28 mouse cellular contexts compared by ENCODE assay signal in genomic region chr7:46974648-46975047, GRCm38 (mm10). TPM values are rescaled to one million over a fixed set of nuclear protein-coding genes. Genes with fewer than 3 reads are reported as not detected.
DNase-seq lines count a peak whose midpoint lies in the region; ATAC-seq and TF ChIP-seq lines count a peak whose summit lies in the region.
"Had no signal": no experiment of that assay in that cellular context is flagged by ENCODE, and none has a peak within 500 bp of the region (broad histone marks: within the 10 kb centered on the region; RNA-seq: fewer than 3 reads in every experiment).

No protein-coding gene starts in this region.

- no peak overlapping the region for H3K9ac ChIP-seq in liver, embryonic 12.5 days
- no peak overlapping the region for H3K9ac ChIP-seq in liver, embryonic 11.5 days (ENCODE audit: low read depth, low read length)
- no peak overlapping the region for H3K9ac ChIP-seq in liver, embryonic 14.5 days (replicated peaks)
- no peak overlapping the region for H3K9ac ChIP-seq in liver, embryonic 15.5 days
- H3K9ac ChIP-seq: embryonic facial prominence, embryonic 12.5 days; forebrain, embryonic 13.5 days; forebrain, embryonic 15.5 days; forebrain, postnatal 0 days had no signal

- no peaks in the 10 kb centered on the region for H3K36me3 ChIP-seq in liver, embryonic 12.5 days
- no peaks in the 10 kb centered on the region for H3K36me3 ChIP-seq in liver, embryonic 11.5 days (ENCODE audit: control insufficient read depth, insufficient read depth, low read length)
- H3K36me3 ChIP-seq in liver, embryonic 14.5 days (replicated peaks; ENCODE audit: control insufficient read depth, insufficient read depth, low read depth): no peaks in the 10 kb centered on the region
- H3K36me3 ChIP-seq in liver, embryonic 15.5 days (replicated peaks): no peaks in the 10 kb centered on the region
- H3K36me3 ChIP-seq: embryonic facial prominence, embryonic 10.5 days; embryonic facial prominence, embryonic 12.5 days; forebrain, embryonic 15.5 days had no signal

- ATAC-seq in liver, embryonic 12.5 days: peak; percentile 54; the same call in 1 of the 2 replicates
- no peak for ATAC-seq in liver, embryonic 11.5 days (replicated peaks; ENCODE audit: low FRiP score)
- no peak for ATAC-seq in liver, embryonic 14.5 days (ENCODE audit: insufficient read depth)
- peak; percentile 49; the same call in 1 of the 2 replicates for ATAC-seq in liver, embryonic 15.5 days (ENCODE audit: insufficient read depth)
- ATAC-seq in megakaryocyte progenitor cell, adult 5-6 weeks (replicated peaks; ENCODE audit: poor library complexity): 0 out of 2 replicates have a peak, but pooled peaks have one; percentile 17
- ATAC-seq: forebrain, embryonic 13.5 days; forebrain, embryonic 15.5 days; forebrain, postnatal 0 days had no signal

- H3K27ac ChIP-seq in liver, embryonic 12.5 days: no peak overlapping the region
- H3K27ac ChIP-seq in liver, embryonic 11.5 days (ENCODE audit: low read depth, low read length): no peak overlapping the region
- no peak overlapping the region for H3K27ac ChIP-seq in liver, embryonic 14.5 days
- H3K27ac ChIP-seq in liver, embryonic 15.5 days (replicated peaks): no peak overlapping the region
- H3K27ac ChIP-seq: embryonic facial prominence, embryonic 10.5 days; embryonic facial prominence, embryonic 12.5 days; forebrain, embryonic 13.5 days; forebrain, embryonic 15.5 days had no signal

- no peaks in the 10 kb centered on the region for H3K9me3 ChIP-seq in liver, embryonic 12.5 days (replicated peaks)
- H3K9me3 ChIP-seq in liver, embryonic 11.5 days (ENCODE audit: control insufficient read depth, low read length): no peaks in the 10 kb centered on the region
- H3K9me3 ChIP-seq in liver, embryonic 14.5 days (ENCODE audit: control insufficient read depth, low read length): no peaks in the 10 kb centered on the region
- no peaks in the 10 kb centered on the region for H3K9me3 ChIP-seq in liver, embryonic 15.5 days (replicated peaks)
- H3K9me3 ChIP-seq: forebrain, embryonic 15.5 days had no signal

- 66% methylated on average over 4 of the region's 4 CpGs for WGBS in liver, embryonic 12.5 days (ENCODE audit: insufficient replicate concordance)
- 83% methylated on average over 4 of the region's 4 CpGs for WGBS in liver, embryonic 11.5 days
- WGBS in liver, embryonic 14.5 days (ENCODE audit: insufficient replicate concordance): 58% methylated on average over 4 of the region's 4 CpGs
- WGBS in liver, embryonic 15.5 days (ENCODE audit: insufficient replicate concordance): 65% methylated on average over 4 of the region's 4 CpGs

- H3K4me3 ChIP-seq in liver, embryonic 12.5 days: no peak overlapping the region
- no peak overlapping the region for H3K4me3 ChIP-seq in liver, embryonic 11.5 days (ENCODE audit: low read depth, low read length)
- no peak overlapping the region for H3K4me3 ChIP-seq in liver, embryonic 14.5 days (ENCODE audit: insufficient read depth in 1 of 2, low read depth in 2 of 2, low read length in 2 of 2)
- H3K4me3 ChIP-seq in liver, embryonic 15.5 days (replicated peaks): no peak overlapping the region
- H3K4me3 ChIP-seq: embryonic facial prominence, embryonic 10.5 days; embryonic facial prominence, embryonic 12.5 days; forebrain, embryonic 13.5 days; forebrain, embryonic 15.5 days had no signal

- DNase-seq in liver, embryonic 11.5 days (ENCODE audit: low spot score): no peak
- DNase-seq in liver, embryonic 14.5 days (ENCODE audit: low read depth in 3 of 3, low spot score in 3 of 3): no peak
- no peak for DNase-seq in liver
- DNase-seq in thymus, postnatal 14 days: no peak
- no peak for DNase-seq in urinary bladder, adult 2 months (ENCODE audit: low spot score)
- DNase-seq: adrenal gland, adult 2 months; adrenal gland, postnatal 10 days; adrenal gland, postnatal 25 days; cerebellum, adult 11 months; cerebellum, adult 2 months; cerebellum, adult 9-10 months; cerebellum, postnatal 10 days; cerebellum, postnatal 25 days; forebrain, postnatal 0 days had no signal

- peaks cover 12% of the 10 kb centered on the region for H3K4me1 ChIP-seq in liver, embryonic 12.5 days
- H3K4me1 ChIP-seq in liver, embryonic 11.5 days (replicated peaks; ENCODE audit: control insufficient read depth, insufficient read depth, low read length): no peaks in the 10 kb centered on the region
- H3K4me1 ChIP-seq in liver, embryonic 14.5 days (replicated peaks; ENCODE audit: control insufficient read depth in 2 of 2, insufficient read depth in 2 of 2, low read length in 1 of 2): peaks cover 2 to 11% of the 10 kb centered on the region in 2 experiments; a peak in 3 of 4 replicates
- peaks cover 9% of the 10 kb centered on the region for H3K4me1 ChIP-seq in liver, embryonic 15.5 days (replicated peaks)
- H3K4me1 ChIP-seq: embryonic facial prominence, embryonic 10.5 days; embryonic facial prominence, embryonic 12.5 days; forebrain, embryonic 13.5 days; forebrain, embryonic 15.5 days had no signal

- H3K4me2 ChIP-seq in liver, embryonic 12.5 days: no peak overlapping the region
- no peak overlapping the region for H3K4me2 ChIP-seq in liver, embryonic 11.5 days
- no peak overlapping the region for H3K4me2 ChIP-seq in liver, embryonic 14.5 days (ENCODE audit: low read depth)
- H3K4me2 ChIP-seq in liver, embryonic 15.5 days: no peak overlapping the region
- H3K4me2 ChIP-seq: embryonic facial prominence, embryonic 12.5 days; forebrain, embryonic 13.5 days; forebrain, embryonic 15.5 days had no signal

- no peak for TF ChIP-seq CTCF in liver, embryonic 14.5 days (IDR thresholded peaks at IDR 0.05; ENCODE audit: low read depth)

- TF ChIP-seq EP300 in liver, embryonic 14.5 days (IDR thresholded peaks at IDR 0.05; ENCODE audit: low read depth): peak; percentile 41

- no peaks in the 10 kb centered on the region for H3K27me3 ChIP-seq in liver, embryonic 12.5 days (replicated peaks)
- H3K27me3 ChIP-seq in liver, embryonic 11.5 days (replicated peaks; ENCODE audit: control insufficient read depth, insufficient read depth, low read length): no peaks in the 10 kb centered on the region
- H3K27me3 ChIP-seq in liver, embryonic 14.5 days (ENCODE audit: control insufficient read depth, insufficient read depth, low read length): no peaks in the 10 kb centered on the region; the same call in 1 of the 2 replicates
- H3K27me3 ChIP-seq in liver, embryonic 15.5 days: no peaks in the 10 kb centered on the region
- H3K27me3 ChIP-seq: embryonic facial prominence, embryonic 12.5 days; forebrain, embryonic 13.5 days; forebrain, embryonic 15.5 days had no signal

RNA-seq across cellular contexts. Expression of gene Gm9999, which starts 8.7 kb away (rescaled TPM):
- not detected in 2 replicates for polyA plus RNA-seq in liver, embryonic 12.5 days (2016; fragmentation: Nextera tagmentation; extraction: Ambion mirVana)
- not detected in 2 replicates for polyA plus RNA-seq in liver, embryonic 11.5 days (2014; fragmentation: Nextera tagmentation; extraction: Ambion mirVana)
- not detected in 2 replicates for polyA plus RNA-seq in liver, embryonic 14.5 days (2012; rRNA removed)
- not detected in 2 replicates for polyA plus RNA-seq in liver, embryonic 14.5 days (2014; fragmentation: Nextera tagmentation; extraction: Ambion mirVana)
- polyA plus RNA-seq in liver, embryonic 15.5 days (2015; fragmentation: Nextera tagmentation; extraction: Ambion mirVana): not detected in 2 replicates
- total RNA-seq in megakaryocyte progenitor cell, adult 5-6 weeks (2015): not detected in 2 replicates
- not detected in 2 replicates for total RNA-seq in megakaryocyte progenitor cell, adult 5-6 weeks (2017)
- polyA plus RNA-seq in urinary bladder, adult 2 months (2012; rRNA removed): not detected in 2 replicates
- total RNA-seq: adrenal gland, adult 2 months; adrenal gland, postnatal 10 days; adrenal gland, postnatal 25 days; adrenal gland, postnatal 4 days; ES-E14; forebrain, postnatal 0 days had no signal
- polyA plus RNA-seq: adrenal gland, adult 2 months; brain, embryonic 14.5 days; C2C12; cerebellum, adult 2 months; cortical plate, adult 2 months; embryonic facial prominence, embryonic 10.5 days; embryonic facial prominence, embryonic 12.5 days; embryonic facial prominence, embryonic 14.5 days; forebrain, embryonic 11.5 days; forebrain, embryonic 13.5 days; forebrain, embryonic 15.5 days; forebrain, postnatal 0 days had no signal

RNA-seq across cellular contexts. Expression of gene Uevld, which starts 16.3 kb away (rescaled TPM):
- polyA plus RNA-seq in liver, embryonic 12.5 days (2016; fragmentation: Nextera tagmentation; extraction: Ambion mirVana): 6.9 and 7.1 TPM in 2 replicates
- 9.1 and 10.5 TPM in 2 replicates for polyA plus RNA-seq in liver, embryonic 11.5 days (2014; fragmentation: Nextera tagmentation; extraction: Ambion mirVana)
- polyA plus RNA-seq in liver, embryonic 14.5 days (2012; rRNA removed): 2.8 and 3.9 TPM in 2 replicates
- polyA plus RNA-seq in liver, embryonic 14.5 days (2014; fragmentation: Nextera tagmentation; extraction: Ambion mirVana): 5.8 and 6.4 TPM in 2 replicates
- polyA plus RNA-seq in liver, embryonic 15.5 days (2015; fragmentation: Nextera tagmentation; extraction: Ambion mirVana): 5.2 and 5.8 TPM in 2 replicates
- total RNA-seq in megakaryocyte progenitor cell, adult 5-6 weeks (2015): 15.5 and 19.6 TPM in 2 replicates
- total RNA-seq in megakaryocyte progenitor cell, adult 5-6 weeks (2017): 11.1 and 11.9 TPM in 2 replicates
- polyA plus RNA-seq in urinary bladder, adult 2 months (2012; rRNA removed): 11.7 and 12.0 TPM in 2 replicates

RNA-seq across cellular contexts. Expression of gene Spty2d1, which starts 33.6 kb away (rescaled TPM):
- 16.8 and 17.7 TPM in 2 replicates for polyA plus RNA-seq in liver, embryonic 12.5 days (2016; fragmentation: Nextera tagmentation; extraction: Ambion mirVana)
- 21.4 and 25.3 TPM in 2 replicates for polyA plus RNA-seq in liver, embryonic 11.5 days (2014; fragmentation: Nextera tagmentation; extraction: Ambion mirVana)
- 3.5 and 5.9 TPM in 2 replicates for polyA plus RNA-seq in liver, embryonic 14.5 days (2012; rRNA removed)
- polyA plus RNA-seq in liver, embryonic 14.5 days (2014; fragmentation: Nextera tagmentation; extraction: Ambion mirVana): 10.1 and 10.4 TPM in 2 replicates
- polyA plus RNA-seq in liver, embryonic 15.5 days (2015; fragmentation: Nextera tagmentation; extraction: Ambion mirVana): 10.7 and 11.3 TPM in 2 replicates
- total RNA-seq in megakaryocyte progenitor cell, adult 5-6 weeks (2015): 30.4 and 34.9 TPM in 2 replicates
- 25.4 and 30.7 TPM in 2 replicates for total RNA-seq in megakaryocyte progenitor cell, adult 5-6 weeks (2017)
- 11.5 and 11.7 TPM in 2 replicates for polyA plus RNA-seq in urinary bladder, adult 2 months (2012; rRNA removed)

RNA-seq across cellular contexts. Expression of gene Tsg101, which starts 54.9 kb away (rescaled TPM):
- polyA plus RNA-seq in liver, embryonic 12.5 days (2016; fragmentation: Nextera tagmentation; extraction: Ambion mirVana): 84.7 and 87.5 TPM in 2 replicates
- polyA plus RNA-seq in liver, embryonic 11.5 days (2014; fragmentation: Nextera tagmentation; extraction: Ambion mirVana): 129 and 133 TPM in 2 replicates
- 18.8 and 21.2 TPM in 2 replicates for polyA plus RNA-seq in liver, embryonic 14.5 days (2012; rRNA removed)
- 62.1 and 67.3 TPM in 2 replicates for polyA plus RNA-seq in liver, embryonic 14.5 days (2014; fragmentation: Nextera tagmentation; extraction: Ambion mirVana)
- 55.0 and 57.6 TPM in 2 replicates for polyA plus RNA-seq in liver, embryonic 15.5 days (2015; fragmentation: Nextera tagmentation; extraction: Ambion mirVana)
- total RNA-seq in megakaryocyte progenitor cell, adult 5-6 weeks (2015): 97.5 and 107 TPM in 2 replicates
- 40.1 and 43.1 TPM in 2 replicates for total RNA-seq in megakaryocyte progenitor cell, adult 5-6 weeks (2017)
- polyA plus RNA-seq in urinary bladder, adult 2 months (2012; rRNA removed): 43.6 and 44.5 TPM in 2 replicates

Comparison
In these comparisons a context has a peak if more than half of its experiments do, and no peak if none do; other contexts are left out.
1. ATAC-seq: peak in liver, embryonic 12.5 days (single experiment), liver, embryonic 15.5 days (single experiment) and megakaryocyte progenitor cell, adult 5-6 weeks (single experiment); none in liver, embryonic 11.5 days (single experiment) and liver, embryonic 14.5 days (single experiment).